Mouse (Mus musculus) forebrain, postnatal 0 days (tissue): ENCODE data around the gene Cyp1a1. TPM values are rescaled to one million over a fixed set of nuclear protein-coding genes. Genes with fewer than 3 reads are reported as not detected.

ENCODE experiments used
- ATAC-seq: fragments of 200-750 bp; cut with Nextera tagmentation; 2 replicates; pipeline ENCODE4 v1.8.0; 2017; ENCODE audit warnings: mild to moderate bottlenecking, moderate library complexity
- DNase-seq: peaks from one replicate; pipeline ENCODE4 v3.0.0-alpha.2; 2015
- H3K27ac ChIP-seq: fragments of 300-500 bp; sonication (generic); 2 replicates; pipeline ENCODE4 v1.5.1; 2014; ENCODE audit warnings: low read depth, mild to moderate bottlenecking, antibody characterized with exemption, low read length, moderate library complexity, mixed read lengths
- H3K27me3 ChIP-seq: fragments of 300-500 bp; sonication (generic); 2 replicates; pipeline ENCODE4 v1.6.1; 2014; ENCODE audit warnings: mild to moderate bottlenecking, low read length, mixed read lengths; ENCODE audit not compliant: insufficient read depth
- H3K36me3 ChIP-seq: fragments of 300-500 bp; sonication (generic); 2 replicates; pipeline ENCODE4 v1.6.1; 2014; ENCODE audit warnings: mild to moderate bottlenecking, moderate library complexity; ENCODE audit not compliant: insufficient read depth
- H3K4me1 ChIP-seq: fragments of 300-500 bp; sonication (generic); 2 replicates; pipeline ENCODE4 v1.6.1; 2014; ENCODE audit warnings: antibody characterized with exemption; ENCODE audit not compliant: insufficient read depth
- H3K4me2 ChIP-seq: fragments of 300-500 bp; sonication (generic); 2 replicates; pipeline ENCODE4 v1.6.1; 2014; ENCODE audit warnings: low read depth, mild to moderate bottlenecking, moderate library complexity
- H3K4me3 ChIP-seq: fragments of 300-500 bp; sonication (generic); 2 replicates; pipeline ENCODE4 v1.5.1; 2014; ENCODE audit warnings: low read depth, low read length, mixed read lengths
- H3K9ac ChIP-seq: fragments of 300-500 bp; sonication (generic); 2 replicates; pipeline ENCODE4 v1.6.1; 2014; ENCODE audit warnings: mild to moderate bottlenecking
- H3K9me3 ChIP-seq: fragments of 300-500 bp; sonication (generic); 2 replicates; pipeline ENCODE4 v1.6.1; 2016; ENCODE audit warnings: low read length
- CTCF ChIP-seq: sonication (generic); IDR thresholded peaks from 2 replicates; pipeline ENCODE4 v1.5.1; 2016; ENCODE audit warnings: antibody characterized with exemption, control low read depth, low read depth
- WGBS: fragments of 180-500 bp; shearing (Covaris S2); extraction: QIAGEN DNeasy Blood & Tissue Kit; methylation state at CpG from one replicate; pipeline ENCODE4 v1.1.7; 2014; 5-methylcytosine and 5-hydroxymethylcytosine counted together
- polyA plus RNA-seq: library from polyadenylated mRNA; unstranded; fragments of >200 nt; fragmentation: Nextera tagmentation; extraction: Ambion mirVana; gene quantifications from 2 replicates; pipeline ENCODE4 v1.2.1, GENCODE M21; 2015
- total RNA-seq: library from RNA; depleted of rRNA; stranded (reverse); fragments of >200 nt; gene quantifications from 2 replicates; pipeline ENCODE4 v1.2.3, GENCODE M21; 2014

The Cyp1a1 gene
- total and polyA plus RNA-seq, 2 experiments from 2014 or later = 0.42 to 0.67 TPM

DNA sequence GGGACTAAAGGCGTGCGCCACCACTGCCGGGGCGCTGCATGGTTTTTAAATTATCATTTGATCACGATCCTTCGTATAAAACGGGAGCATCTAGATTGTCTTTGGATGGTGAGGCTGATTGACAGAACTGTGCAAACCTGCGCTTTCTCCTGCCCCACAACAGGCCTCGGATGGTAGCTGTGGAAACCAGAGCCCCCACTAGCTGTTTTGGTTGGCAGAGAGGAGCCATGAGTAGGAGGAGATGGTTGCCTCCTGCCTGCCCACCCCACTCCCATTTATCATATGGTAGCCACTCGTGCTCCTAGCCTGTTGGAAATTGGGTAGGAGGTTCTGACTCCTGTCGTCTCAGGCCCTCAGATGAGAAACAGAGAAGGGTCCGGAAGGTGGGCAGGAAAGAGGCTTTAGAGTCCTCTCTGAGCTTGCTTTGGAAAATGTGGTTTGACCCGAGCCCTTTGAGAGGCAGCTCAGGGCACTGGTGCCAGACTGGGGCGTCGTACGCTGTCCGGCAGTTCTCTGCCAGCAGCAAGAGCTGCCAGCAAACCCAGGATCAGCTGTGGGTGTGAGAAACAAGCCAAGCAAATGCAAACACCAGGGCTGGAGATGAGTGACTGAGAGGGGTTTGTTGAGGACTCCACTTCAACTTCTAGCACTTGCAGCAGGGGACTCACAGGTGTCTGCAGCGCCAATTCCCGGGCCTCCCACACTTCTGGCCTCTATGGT is 30.9 kb upstream of the Cyp1a1 start:
- DNase-seq (no peak), ATAC-seq (no peak)

DNA sequence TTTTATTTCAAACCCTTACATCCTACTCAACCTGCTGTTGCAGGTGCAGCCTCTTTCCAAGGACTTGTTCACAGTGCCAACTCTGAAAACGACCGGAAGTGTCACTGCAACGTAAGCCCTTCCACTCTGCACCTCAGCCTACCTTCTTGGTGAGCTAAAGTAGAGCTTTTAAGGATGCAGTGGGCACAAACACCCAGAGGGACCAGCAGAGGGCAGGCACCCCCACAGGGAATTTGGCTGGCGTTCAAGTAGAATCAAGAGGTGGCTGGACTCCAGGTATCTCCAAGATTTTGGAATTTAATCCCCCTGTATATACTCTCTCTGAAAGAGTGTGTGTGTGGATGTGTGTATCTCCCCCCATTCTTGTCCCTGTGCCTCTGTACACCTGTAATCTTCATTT is 29.9 kb upstream of the Cyp1a1 start:
- TF ChIP-seq CTCF = no peak

More for the DNA sequence above, 30.9 kb upstream of the Cyp1a1 start:
- Histone ChIP-seq H3K27me3 (no peaks in the 10 kb centered on the region), H3K27ac (no peak overlapping the region), H3K4me1 (no peaks in the 10 kb centered on the region; the same call in 1 of the 2 replicates), H3K4me2 (no peak overlapping the region), H3K9ac (no peak overlapping the region), H3K9me3 (no peaks in the 10 kb centered on the region), H3K4me3 (no peak overlapping the region), H3K36me3 (no peaks in the 10 kb centered on the region)
- TF ChIP-seq CTCF = no peak
- WGBS = 83% methylated on average over 19 of the region's 19 CpGs

DNA sequence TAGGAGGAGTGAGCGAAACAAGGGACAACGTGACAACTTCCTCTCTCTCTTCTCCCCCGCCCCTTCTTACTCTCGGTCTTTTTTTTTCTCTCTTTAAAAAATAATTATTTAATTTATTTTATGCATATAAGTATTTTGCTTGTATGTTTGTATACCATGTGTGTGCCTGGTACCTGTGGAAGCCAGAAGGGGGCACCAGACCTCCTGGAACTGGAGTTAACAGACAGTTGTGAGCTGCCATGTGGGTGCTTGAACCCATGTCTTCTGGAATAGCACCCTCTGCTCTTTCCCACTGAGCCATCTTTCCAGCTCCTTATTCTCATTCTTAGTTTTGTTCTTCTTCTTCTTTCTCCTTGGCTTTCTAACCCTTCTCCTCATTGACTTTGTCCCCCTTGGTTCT is 28.8 kb upstream of the Cyp1a1 start:
- no peak for TF ChIP-seq CTCF
- WGBS = 85% methylated on average over 4 of the region's 4 CpGs
- Histone ChIP-seq H3K36me3 (no peaks in the 10 kb centered on the region), H3K4me3 (no peak overlapping the region), H3K4me2 (no peak overlapping the region), H3K4me1 (no peaks in the 10 kb centered on the region; the same call in 1 of the 2 replicates), H3K9ac (no peak overlapping the region), H3K27me3 (no peaks in the 10 kb centered on the region), H3K9me3 (no peaks in the 10 kb centered on the region), H3K27ac (no peak overlapping the region)
- no peak for DNase-seq
- ATAC-seq = no peak

More for the DNA sequence above, 29.9 kb upstream of the Cyp1a1 start:
- Histone ChIP-seq H3K27me3 (no peaks in the 10 kb centered on the region), H3K9me3 (no peaks in the 10 kb centered on the region), H3K9ac (no peak overlapping the region), H3K36me3 (no peaks in the 10 kb centered on the region), H3K4me1 (no peaks in the 10 kb centered on the region; the same call in 1 of the 2 replicates), H3K27ac (no peak overlapping the region), H3K4me3 (no peak overlapping the region), H3K4me2 (no peak overlapping the region)
- 58% methylated on average over 4 of the region's 4 CpGs for WGBS
- ATAC-seq = no peak
- no peak for DNase-seq

DNA sequence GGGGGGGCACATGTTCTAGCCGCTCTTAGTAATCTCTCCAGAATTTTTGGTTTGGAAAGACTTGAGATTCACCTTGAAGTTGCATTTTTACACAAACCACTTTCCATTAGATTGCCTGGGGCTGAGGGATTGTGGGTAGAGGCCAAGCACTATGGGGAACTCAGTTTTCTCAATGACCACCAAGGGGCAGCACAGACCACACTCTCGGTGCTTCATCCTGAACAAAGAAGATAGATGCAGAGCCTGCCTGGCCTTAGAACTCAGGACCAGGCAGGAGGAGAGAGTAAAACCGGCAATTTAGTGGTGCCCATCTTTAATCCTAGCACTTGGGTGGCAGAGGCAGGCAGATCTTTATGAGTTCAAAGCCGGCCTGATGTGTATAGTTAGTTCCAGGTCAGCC is 28.0 kb upstream of the Cyp1a1 start:
- WGBS = 23% methylated on average over 4 of the region's 4 CpGs
- ATAC-seq = peak; percentile 85

DNA sequence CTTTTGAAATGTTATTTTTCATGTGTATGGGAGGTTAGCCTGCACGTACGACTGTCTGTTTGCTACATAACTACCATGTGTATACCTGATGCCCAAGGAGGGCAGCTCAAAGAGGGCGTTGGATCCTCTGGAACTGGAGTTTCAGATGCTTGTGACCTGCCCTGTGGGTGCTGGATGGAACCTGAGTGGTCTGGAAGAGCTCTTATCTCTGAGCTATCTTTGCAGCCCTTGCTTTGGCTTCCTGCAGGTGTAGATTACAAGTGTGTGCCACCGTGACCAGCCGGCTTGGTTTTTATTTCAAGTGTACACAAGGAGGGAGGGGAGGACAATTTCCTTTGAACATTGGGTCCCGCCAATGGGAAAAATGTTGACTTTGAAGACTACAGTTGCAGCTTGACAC is 27.2 kb upstream of the Cyp1a1 start:
- no peaks in the 10 kb centered on the region; the same call in 1 of the 2 replicates for H3K4me1 ChIP-seq
- no peak overlapping the region for H3K4me3 ChIP-seq
- TF ChIP-seq CTCF = no peak
- no peaks in the 10 kb centered on the region for H3K27me3 ChIP-seq
- H3K36me3 ChIP-seq = no peaks in the 10 kb centered on the region
- WGBS = 85% methylated on average over 6 of the region's 6 CpGs
- no peak for ATAC-seq
- H3K9me3 ChIP-seq = no peaks in the 10 kb centered on the region
- no peak for DNase-seq
- no peak overlapping the region for H3K27ac ChIP-seq
- H3K4me2 ChIP-seq = no peak overlapping the region
- H3K9ac ChIP-seq = no peak overlapping the region

More for the DNA sequence above, 28.0 kb upstream of the Cyp1a1 start:
- H3K36me3 ChIP-seq = no peaks in the 10 kb centered on the region
- H3K4me2 ChIP-seq = no peak overlapping the region
- peak; percentile 85 for TF ChIP-seq CTCF
- H3K9ac ChIP-seq = no peak overlapping the region
- H3K9me3 ChIP-seq = no peaks in the 10 kb centered on the region
- no peaks in the 10 kb centered on the region for H3K27me3 ChIP-seq
- no peak overlapping the region for H3K4me3 ChIP-seq
- no peak overlapping the region for H3K27ac ChIP-seq
- no peaks in the 10 kb centered on the region; the same call in 1 of the 2 replicates for H3K4me1 ChIP-seq
- DNase-seq = peak; percentile 84

DNA sequence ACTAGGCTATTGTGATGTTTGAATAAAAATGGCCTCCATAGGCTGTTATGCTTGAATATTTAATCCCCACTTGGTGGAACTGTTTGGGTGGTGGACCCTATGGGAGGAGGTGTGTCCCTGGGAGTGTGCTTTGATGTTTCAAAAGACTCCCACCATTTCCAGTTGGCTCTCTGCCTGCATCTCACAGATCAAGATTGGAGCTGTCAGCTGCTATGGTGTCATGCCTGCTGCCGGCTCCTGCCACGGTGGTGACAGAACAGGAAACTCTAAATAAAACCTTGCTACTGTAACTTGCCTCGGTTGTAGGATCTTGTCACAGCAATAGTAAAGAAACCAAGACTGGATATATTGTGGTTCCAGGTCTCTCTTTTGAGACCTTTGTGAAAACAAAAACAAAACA is 26.2 kb upstream of the Cyp1a1 start:
- Histone ChIP-seq H3K9me3 (no peaks in the 10 kb centered on the region), H3K4me2 (no peak overlapping the region), H3K9ac (no peak overlapping the region), H3K36me3 (no peaks in the 10 kb centered on the region), H3K4me3 (no peak overlapping the region), H3K27ac (no peak overlapping the region), H3K4me1 (no peaks in the 10 kb centered on the region), H3K27me3 (no peaks in the 10 kb centered on the region)
- TF ChIP-seq CTCF = no peak
- 27% methylated on average over 3 of the region's 3 CpGs for WGBS
- DNase-seq (peak; percentile 52), ATAC-seq (0 out of 2 replicates have a peak, but pooled peaks have one; percentile 23)

DNA sequence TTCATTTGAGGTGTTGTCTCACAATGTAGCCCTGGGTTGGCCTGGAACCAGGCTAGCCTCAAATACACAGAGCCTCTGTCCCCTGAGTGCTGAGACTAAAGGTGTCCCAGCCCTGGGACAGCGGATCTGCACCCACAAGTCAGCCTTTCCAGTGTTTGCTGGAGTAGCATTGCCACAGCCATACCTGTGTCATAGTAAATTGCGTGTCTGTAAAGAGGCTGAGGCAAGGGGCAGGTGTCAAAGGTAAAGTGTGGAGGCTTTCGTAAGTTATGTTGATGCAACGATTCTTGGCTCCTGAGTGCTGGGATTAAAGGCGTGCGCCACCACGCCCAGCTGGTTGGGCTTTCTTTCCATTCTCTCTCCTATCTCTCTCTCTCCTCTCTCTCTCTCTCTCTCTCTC is 23.1 kb upstream of the Cyp1a1 start:
- Histone ChIP-seq H3K9me3 (no peaks in the 10 kb centered on the region), H3K4me2 (no peak overlapping the region), H3K27ac (no peak overlapping the region), H3K4me3 (no peak overlapping the region), H3K9ac (no peak overlapping the region), H3K27me3 (no peaks in the 10 kb centered on the region), H3K36me3 (no peaks in the 10 kb centered on the region), H3K4me1 (no peaks in the 10 kb centered on the region)
- no peak for DNase-seq
- 64% methylated on average over 7 of the region's 7 CpGs for WGBS
- ATAC-seq = no peak
- no peak for TF ChIP-seq CTCF
